Mouse (Mus musculus) hindbrain, embryonic 10.5 days (tissue): ENCODE data around the gene Synpo2. TPM values are rescaled to one million over a fixed set of nuclear protein-coding genes. Genes with fewer than 3 reads are reported as not detected.

Experiments used
- DNase-seq: peaks from one replicate; pipeline ENCODE4 v3.0.0-alpha.2; 2017; ENCODE audit warnings: low spot score
- H3K27ac ChIP-seq: fragments of 300-500 bp; sonication (generic); 2 replicates; pipeline ENCODE4 v1.5.1; 2016; ENCODE audit warnings: mild to moderate bottlenecking, moderate library complexity
- H3K27me3 ChIP-seq: fragments of 300-500 bp; sonication (generic); 2 replicates; pipeline ENCODE4 v1.6.1; 2016; ENCODE audit warnings: mild to moderate bottlenecking; ENCODE audit not compliant: poor library complexity, insufficient read depth, severe bottlenecking
- H3K36me3 ChIP-seq: fragments of 300-500 bp; sonication (generic); 2 replicates; pipeline ENCODE4 v1.6.1; 2016; ENCODE audit warnings: mild to moderate bottlenecking, moderate library complexity
- H3K4me1 ChIP-seq: fragments of 300-500 bp; sonication (generic); replicated peaks from 2 replicates; pipeline ENCODE4 v1.6.1; 2016; ENCODE audit warnings: mild to moderate bottlenecking
- H3K4me3 ChIP-seq: fragments of 300-500 bp; sonication (generic); 2 replicates; pipeline ENCODE4 v1.5.1; 2016; ENCODE audit warnings: mild to moderate bottlenecking, moderate library complexity
- H3K9me3 ChIP-seq: fragments of 300-500 bp; sonication (generic); 2 replicates; pipeline ENCODE4 v1.6.1; 2016; ENCODE audit warnings: mild to moderate bottlenecking, moderate library complexity
- WGBS: fragments of 180-500 bp; shearing (Covaris S2); methylation state at CpG from one replicate; pipeline ENCODE4 v1.1.7; 2016; 5-methylcytosine and 5-hydroxymethylcytosine counted together
- polyA plus RNA-seq: library from polyadenylated mRNA; unstranded; fragments of >200 nt; fragmentation: Nextera tagmentation; extraction: Ambion mirVana; gene quantifications from 2 replicates; pipeline ENCODE4 v1.2.1, GENCODE M21; 2016

Synpo2 gene
- polyA plus RNA-seq, 1 experiment from 2014 or later: 2.8 TPM

DNA sequence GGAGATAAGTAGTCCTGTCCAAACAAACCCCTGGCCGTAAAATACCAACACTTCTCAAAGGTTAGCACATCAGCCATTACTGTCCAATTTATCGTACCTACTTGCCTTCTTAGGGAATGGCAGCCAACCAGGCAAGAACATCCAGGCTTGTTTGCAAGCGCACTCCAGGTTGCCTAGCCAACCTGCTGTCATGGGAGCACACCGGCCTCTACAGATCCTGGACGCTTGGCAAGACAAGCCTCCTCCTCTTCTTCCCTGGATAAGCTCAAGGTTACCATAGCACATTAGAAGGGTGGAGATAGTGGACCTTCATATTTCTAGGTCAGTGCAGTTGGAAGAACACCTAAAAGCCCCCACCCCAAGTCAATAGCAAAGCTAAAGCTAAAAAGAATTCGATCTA is 45.6 kb downstream of the Synpo2 start:
- no peaks in the 10 kb centered on the region for H3K36me3 ChIP-seq
- DNase-seq: no peak
- no peak overlapping the region for H3K27ac ChIP-seq
- 78% methylated on average over 6 of the region's 6 CpGs for WGBS
- H3K9me3 ChIP-seq: no peaks in the 10 kb centered on the region
- no peak overlapping the region for H3K4me3 ChIP-seq
- no peaks in the 10 kb centered on the region for H3K27me3 ChIP-seq
- peaks cover 4% of the 10 kb centered on the region; the same call in 1 of the 2 replicates for H3K4me1 ChIP-seq

DNA sequence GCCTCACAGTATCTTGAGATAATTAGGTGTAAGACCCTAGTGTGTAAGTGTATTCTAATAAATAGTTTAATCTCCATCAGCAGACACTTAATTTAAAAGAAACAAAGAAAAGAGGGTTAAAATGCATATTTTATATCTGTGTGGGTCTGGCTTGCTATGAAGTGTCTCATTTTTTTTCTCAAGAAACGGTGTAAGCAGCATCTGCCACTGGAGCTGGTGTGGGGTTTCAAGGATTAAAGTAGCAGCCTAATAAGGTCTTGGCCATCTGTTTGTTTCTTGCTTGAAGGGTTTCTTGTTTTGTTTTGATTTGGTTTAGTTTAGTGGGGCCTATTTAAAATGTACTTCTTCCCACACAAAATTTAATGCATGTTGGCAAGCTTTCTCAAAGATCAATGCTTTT is 46.1 kb downstream of the Synpo2 start:
- 68% methylated on average over 1 of the region's 1 CpGs for WGBS
- H3K4me1 ChIP-seq: peaks cover 4% of the 10 kb centered on the region; the same call in 1 of the 2 replicates
- H3K36me3 ChIP-seq: no peaks in the 10 kb centered on the region
- no peak overlapping the region for H3K4me3 ChIP-seq
- H3K9me3 ChIP-seq: no peaks in the 10 kb centered on the region
- no peak for DNase-seq
- no peaks in the 10 kb centered on the region for H3K27me3 ChIP-seq
- H3K27ac ChIP-seq: no peak overlapping the region

DNA sequence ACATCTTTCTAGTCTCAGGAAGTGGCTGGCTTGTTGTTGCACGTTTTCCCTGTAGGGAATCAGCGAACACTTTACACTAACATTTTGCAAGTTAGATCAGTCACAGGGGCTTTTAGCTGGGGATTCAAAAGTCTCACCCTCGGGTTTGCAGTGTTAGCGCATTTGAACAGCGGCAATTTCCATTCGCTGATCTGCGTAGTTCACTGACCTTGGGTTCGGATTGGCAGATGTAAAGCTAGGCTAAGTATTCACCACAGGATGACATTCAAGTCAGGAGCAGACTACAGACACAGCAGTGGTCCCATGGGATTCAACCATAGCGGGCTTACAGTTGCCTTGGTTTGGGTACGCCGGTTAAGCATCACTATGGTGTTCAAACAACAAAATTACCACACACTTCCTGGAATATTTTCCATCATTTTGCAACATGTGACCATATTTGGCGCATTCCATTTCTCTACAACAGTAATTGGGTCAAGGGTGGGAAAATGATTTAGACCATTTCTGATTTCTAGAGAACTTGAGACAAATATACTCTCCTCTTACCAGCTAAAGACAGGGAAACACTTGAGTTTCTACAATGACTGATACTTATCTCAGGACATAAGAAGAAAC is 47.2 kb downstream of the Synpo2 start:
- H3K27ac ChIP-seq: no peak overlapping the region
- H3K4me1 ChIP-seq: peaks cover 4% of the 10 kb centered on the region; the same call in 1 of the 2 replicates
- no peak overlapping the region for H3K4me3 ChIP-seq
- no peaks in the 10 kb centered on the region for H3K9me3 ChIP-seq
- 81% methylated on average over 12 of the region's 12 CpGs for WGBS
- DNase-seq: no peak
- H3K36me3 ChIP-seq: no peaks in the 10 kb centered on the region
- no peaks in the 10 kb centered on the region for H3K27me3 ChIP-seq

DNA sequence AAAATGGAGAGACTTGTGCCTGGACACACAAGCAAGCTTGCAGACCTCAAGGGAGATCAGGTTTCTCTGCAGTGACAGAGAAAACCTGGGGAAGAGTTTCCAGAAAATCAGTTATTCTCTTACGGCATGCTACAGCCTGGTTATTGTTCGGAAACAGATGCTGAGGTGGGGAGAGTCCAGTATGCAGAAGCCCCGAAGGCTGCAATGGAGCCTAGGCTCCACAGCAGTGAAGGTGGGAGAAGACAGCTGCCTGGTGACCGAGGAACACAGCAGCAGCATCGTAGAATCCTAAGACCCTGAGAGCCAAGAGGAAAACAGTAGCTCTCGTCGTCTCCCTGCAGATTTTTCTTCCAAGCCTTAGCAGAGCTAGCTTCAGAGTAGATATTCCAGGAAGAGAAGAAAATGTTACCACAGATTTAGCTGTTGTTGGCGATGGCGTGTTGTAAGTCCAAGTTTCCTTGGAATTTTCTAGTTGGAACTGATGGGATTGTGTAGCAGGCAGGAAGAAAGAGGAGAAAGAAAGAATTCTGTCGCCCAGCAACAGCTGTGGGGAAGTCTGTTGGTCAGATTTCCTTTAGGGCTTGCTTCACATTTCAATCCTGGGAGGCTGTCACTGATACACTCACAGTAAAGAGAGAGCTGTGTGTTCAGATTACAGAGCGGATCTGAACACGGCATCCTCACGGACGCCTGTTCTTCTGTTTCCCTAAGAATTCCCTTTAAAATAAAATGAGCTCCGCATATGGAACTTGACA is 48.4 kb downstream of the Synpo2 start:
- 73% methylated on average over 15 of the region's 15 CpGs for WGBS
- H3K4me1 ChIP-seq: peaks cover 4% of the 10 kb centered on the region; the same call in 1 of the 2 replicates
- no peaks in the 10 kb centered on the region for H3K36me3 ChIP-seq
- no peak for DNase-seq
- no peaks in the 10 kb centered on the region for H3K27me3 ChIP-seq
- no peaks in the 10 kb centered on the region for H3K9me3 ChIP-seq
- peak overlapping the region; percentile 75 for H3K27ac ChIP-seq
- no peak overlapping the region for H3K4me3 ChIP-seq

DNA sequence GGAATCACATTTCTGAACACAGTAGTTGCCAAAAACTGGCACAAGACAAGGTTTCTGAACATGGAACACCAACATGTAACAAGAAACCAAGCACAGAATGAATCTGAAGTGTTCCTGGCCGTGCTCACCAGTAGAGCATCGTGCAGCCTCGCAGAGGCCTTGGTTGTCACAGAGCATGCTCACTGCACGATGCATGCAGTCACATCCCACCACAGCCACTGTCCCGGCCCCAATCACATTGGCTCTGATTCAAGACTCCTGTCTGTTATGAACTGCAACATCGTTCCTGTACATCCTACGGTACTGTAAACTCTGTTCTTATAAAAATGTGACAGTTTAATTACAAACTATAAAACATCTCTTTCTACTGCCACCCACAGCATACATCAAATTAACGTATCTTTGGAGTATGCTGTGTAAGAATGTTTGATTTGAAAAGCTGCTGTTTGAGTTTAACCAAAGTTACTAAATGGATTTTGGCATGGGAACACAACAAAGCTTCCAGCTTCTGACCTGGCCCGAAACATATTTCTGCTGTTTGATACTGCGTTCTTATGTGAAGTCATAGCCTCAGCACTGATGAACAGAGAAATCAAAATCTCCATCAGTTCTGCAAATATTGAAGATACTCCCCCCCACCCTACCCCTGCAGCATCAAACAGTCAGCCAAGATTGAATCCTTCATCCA is 50.6 kb downstream of the Synpo2 start:
- 92% methylated on average over 10 of the region's 10 CpGs for WGBS
- no peaks in the 10 kb centered on the region for H3K27me3 ChIP-seq
- no peak overlapping the region for H3K27ac ChIP-seq
- no peak for DNase-seq
- H3K4me3 ChIP-seq: no peak overlapping the region
- no peaks in the 10 kb centered on the region for H3K9me3 ChIP-seq
- H3K4me1 ChIP-seq: peaks cover 4% of the 10 kb centered on the region; the same call in 1 of the 2 replicates
- no peaks in the 10 kb centered on the region for H3K36me3 ChIP-seq

DNA sequence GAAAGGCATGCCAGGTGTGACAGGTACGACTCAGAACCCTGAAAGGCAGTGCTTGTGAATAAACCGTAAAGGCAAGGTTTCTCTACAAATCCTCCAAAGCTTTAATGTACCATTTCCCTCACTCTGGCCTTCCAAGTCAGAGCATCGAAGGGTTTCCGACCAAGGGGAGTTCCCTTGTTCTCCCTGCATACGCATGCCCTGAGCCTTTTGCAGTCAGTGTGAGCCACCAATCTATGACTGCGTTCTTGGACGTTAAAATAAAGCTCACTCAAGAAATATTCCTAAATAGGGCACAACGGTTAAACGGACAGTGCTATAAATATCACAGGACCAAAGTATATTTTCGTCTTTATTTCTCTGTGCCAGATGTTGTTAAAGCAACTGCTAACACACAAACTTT is 51.7 kb downstream of the Synpo2 start:
- Histone ChIP-seq H3K36me3 (no peaks in the 10 kb centered on the region), H3K4me3 (no peak overlapping the region), H3K27ac (no peak overlapping the region), H3K27me3 (no peaks in the 10 kb centered on the region), H3K9me3 (no peaks in the 10 kb centered on the region), H3K4me1 (peaks cover 4% of the 10 kb centered on the region; the same call in 1 of the 2 replicates)
- DNase-seq: no peak
- WGBS: 93% methylated on average over 10 of the region's 10 CpGs

DNA sequence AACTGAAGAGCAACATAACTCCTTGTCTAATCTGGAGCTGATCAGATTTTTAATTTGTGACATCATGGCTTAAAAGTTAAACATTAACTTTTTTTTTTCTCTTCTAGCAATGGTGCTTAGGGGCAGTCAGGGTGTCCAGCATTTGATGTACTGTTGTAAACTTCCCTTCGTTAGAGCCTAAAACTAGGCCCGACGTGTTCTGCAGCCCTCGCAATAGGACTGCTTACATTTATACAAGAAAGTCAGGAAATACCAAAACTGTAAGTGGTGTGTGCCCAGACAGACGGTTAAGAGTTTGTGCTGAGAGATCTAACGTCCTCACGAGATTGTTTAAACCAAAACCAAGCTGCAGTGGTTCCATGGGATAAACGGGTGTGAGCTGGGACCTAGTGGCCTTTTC is 56.4 kb downstream of the Synpo2 start:
- Histone ChIP-seq H3K4me3 (no peak overlapping the region), H3K9me3 (no peaks in the 10 kb centered on the region), H3K36me3 (no peaks in the 10 kb centered on the region), H3K27me3 (no peaks in the 10 kb centered on the region), H3K4me1 (no peaks in the 10 kb centered on the region), H3K27ac (no peak overlapping the region)
- DNase-seq: no peak
- 86% methylated on average over 8 of the region's 8 CpGs for WGBS

DNA sequence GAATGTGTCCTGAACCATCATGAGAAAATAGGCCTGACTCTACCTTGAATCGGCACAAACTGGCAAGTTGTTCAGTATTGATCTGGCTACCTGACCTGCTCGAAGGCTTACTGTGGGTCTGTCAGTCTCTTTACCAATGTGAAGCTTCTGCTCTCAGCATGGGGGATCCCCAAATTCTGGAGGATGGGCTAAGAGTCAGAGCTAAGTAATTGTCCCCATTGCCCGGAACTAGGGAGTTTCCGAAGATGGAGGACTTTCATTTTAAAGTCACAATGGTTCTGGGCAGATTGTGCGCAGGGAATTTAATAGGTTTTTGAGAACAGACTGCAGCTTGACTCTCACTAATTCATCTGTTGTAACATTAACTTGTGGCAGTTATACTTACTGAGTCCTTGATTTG is 56.9 kb downstream of the Synpo2 start:
- 88% methylated on average over 5 of the region's 5 CpGs for WGBS
- Histone ChIP-seq H3K36me3 (no peaks in the 10 kb centered on the region), H3K27ac (no peak overlapping the region), H3K4me3 (no peak overlapping the region), H3K27me3 (no peaks in the 10 kb centered on the region), H3K9me3 (no peaks in the 10 kb centered on the region), H3K4me1 (peaks cover 2% of the 10 kb centered on the region; the same call in 1 of the 2 replicates)
- DNase-seq: no peak

DNA sequence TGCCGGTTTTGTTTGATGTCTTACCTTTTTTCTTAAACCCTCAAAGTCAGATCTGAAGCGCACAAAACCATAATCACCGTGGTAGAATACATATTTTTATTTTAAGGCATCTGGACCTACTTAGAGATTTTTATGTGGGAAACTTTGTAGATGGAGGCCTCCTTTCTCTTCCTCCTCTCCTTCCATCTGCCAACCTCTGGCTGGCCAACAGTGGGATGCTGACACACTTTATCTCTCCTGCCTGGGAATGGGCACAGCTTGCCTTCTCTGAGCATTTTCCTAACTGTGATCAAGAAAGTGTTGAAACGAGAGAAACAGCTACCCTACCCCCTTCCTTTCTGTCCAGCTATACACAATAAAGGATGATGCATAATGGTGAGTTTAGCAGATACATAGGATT is 57.5 kb downstream of the Synpo2 start:
- 82% methylated on average over 4 of the region's 4 CpGs for WGBS
- Histone ChIP-seq H3K4me1 (peaks cover 8% of the 10 kb centered on the region), H3K9me3 (no peaks in the 10 kb centered on the region), H3K27ac (no peak overlapping the region), H3K27me3 (no peaks in the 10 kb centered on the region), H3K36me3 (no peaks in the 10 kb centered on the region), H3K4me3 (no peak overlapping the region)
- DNase-seq: no peak

DNA sequence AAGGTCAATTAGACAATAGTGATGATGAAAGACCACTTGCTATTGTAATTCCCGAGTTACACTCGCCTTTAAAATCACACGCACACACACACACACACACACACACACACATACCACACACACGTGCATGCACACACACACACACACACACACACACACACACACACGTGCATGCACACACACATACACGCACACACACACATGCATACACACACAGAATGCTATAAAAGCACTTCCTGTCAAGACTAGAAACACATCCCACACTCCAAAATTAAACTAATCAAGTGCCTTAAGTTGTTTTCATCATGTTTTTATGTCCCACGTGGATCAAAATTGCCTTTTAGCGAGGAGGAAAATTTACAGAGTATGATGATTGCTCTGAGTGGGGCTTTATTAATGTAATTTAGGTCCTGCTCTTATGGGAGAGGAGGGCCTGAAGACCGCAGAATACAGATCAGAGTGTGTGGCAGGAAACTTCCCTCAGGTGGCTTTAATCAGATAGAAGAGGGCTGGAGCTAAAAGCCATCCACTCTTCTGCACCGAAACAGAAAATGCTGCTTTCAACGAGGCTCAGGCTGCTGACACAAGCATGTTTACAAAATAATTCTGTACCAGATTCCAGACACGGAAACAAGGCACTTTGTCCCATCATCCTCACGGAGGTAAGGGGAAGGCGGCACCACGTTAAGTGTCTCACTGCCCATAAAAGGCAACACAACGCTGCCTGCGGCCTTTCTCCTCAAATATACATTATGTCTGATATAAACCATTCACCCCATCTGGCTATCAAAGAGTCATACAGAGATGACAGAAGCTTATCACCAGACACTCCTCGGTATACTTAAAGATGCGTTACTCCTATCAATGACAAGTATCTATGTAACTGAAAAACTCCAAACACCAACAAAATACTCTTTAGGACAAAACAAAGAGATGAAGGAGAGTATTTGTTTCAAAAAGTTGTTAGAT is 59.3 kb downstream of the Synpo2 start:
- Histone ChIP-seq H3K36me3 (no peaks in the 10 kb centered on the region), H3K27ac (no peak overlapping the region), H3K4me3 (no peak overlapping the region), H3K27me3 (no peaks in the 10 kb centered on the region), H3K9me3 (no peaks in the 10 kb centered on the region), H3K4me1 (peaks cover 8% of the 10 kb centered on the region)
- no peak for DNase-seq
- 84% methylated on average over 19 of the region's 19 CpGs for WGBS

DNA sequence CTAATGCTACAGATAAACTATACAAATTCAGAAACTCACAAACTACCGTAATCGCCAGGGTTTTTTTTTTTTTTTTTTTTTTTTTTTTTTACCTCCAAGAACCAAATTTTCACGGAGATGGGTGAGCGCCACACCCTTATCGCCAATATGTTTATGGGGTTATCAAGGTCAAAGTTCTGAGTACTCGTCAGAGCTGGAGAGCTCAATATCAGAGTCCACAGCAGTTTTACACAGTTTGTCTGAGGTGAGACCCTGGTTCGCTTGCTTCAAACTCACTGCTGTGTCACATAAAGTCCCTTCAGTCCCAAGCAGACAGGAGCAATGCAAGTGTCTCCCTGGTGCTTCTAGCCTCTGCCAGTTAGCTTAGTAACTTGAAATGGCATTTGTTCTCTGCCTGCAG is 60.8 kb downstream of the Synpo2 start:
- no peak for DNase-seq
- H3K27ac ChIP-seq: no peak overlapping the region
- no peak overlapping the region for H3K4me3 ChIP-seq
- H3K4me1 ChIP-seq: peaks cover 8% of the 10 kb centered on the region
- 92% methylated on average over 7 of the region's 7 CpGs for WGBS
- no peaks in the 10 kb centered on the region for H3K36me3 ChIP-seq
- no peaks in the 10 kb centered on the region for H3K9me3 ChIP-seq
- H3K27me3 ChIP-seq: no peaks in the 10 kb centered on the region

DNA sequence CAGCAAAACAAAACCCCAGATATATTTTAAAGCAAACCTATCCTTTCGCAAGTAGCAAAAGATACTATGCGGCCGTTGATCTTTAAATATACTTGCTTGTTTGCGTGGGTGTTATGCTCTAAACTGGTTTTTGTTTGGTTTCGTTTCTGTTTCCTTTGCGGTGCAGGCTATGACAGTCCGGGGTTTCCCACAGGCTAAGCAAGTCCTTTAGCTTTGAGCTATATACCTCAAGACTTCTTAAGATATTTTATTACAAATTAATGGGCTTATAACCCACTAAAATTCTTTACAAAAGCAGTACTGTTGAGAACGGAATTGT is 61.6 kb downstream of the Synpo2 start:
- no peaks in the 10 kb centered on the region for H3K27me3 ChIP-seq
- H3K4me3 ChIP-seq: no peak overlapping the region
- no peaks in the 10 kb centered on the region for H3K36me3 ChIP-seq
- no peak for DNase-seq
- no peak overlapping the region for H3K27ac ChIP-seq
- 86% methylated on average over 8 of the region's 8 CpGs for WGBS
- H3K9me3 ChIP-seq: no peaks in the 10 kb centered on the region
- H3K4me1 ChIP-seq: peaks cover 8% of the 10 kb centered on the region
